Mouse (Mus musculus): Measurements from ENCODE around the gene Acat2.
"Not testable (repeated sequence)": the region's sequence is repeated elsewhere in the genome, so short reads cannot be mapped to it uniquely, and the experiment has no call there.

Acat2 gene

DNA sequence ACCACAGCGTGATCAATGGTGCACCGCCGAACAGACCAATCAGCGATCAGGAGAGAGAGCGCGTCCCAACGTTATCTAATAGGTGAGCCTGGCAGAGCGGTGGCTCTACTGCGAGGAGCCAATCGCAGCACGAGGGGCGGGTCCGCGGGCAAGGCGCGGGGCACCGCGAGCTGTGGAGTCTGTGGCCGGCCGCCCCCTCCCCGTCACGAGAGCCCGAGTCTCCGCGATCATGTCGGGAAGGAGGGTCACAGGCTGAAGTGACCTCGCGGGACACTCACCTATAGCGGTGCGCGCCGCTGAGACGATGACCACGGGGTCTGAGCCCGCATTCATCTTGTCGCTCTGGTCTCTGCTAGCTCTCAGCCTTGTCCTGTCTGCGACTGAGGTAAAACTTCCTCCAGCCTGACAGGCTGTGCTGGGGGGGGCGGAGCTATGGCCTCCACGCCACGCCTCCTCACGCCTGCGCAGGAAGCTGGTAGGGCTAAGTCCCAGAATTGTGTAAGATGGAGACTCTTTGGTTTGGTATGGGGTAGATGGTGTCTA lies at the start of gene Acat2:
Gene Acat2, minus strand, starts transcription at position 417 of the 543 bp plus-strand sequence.
- peak; percentile 95 to 96 for DNase-seq

DNA sequence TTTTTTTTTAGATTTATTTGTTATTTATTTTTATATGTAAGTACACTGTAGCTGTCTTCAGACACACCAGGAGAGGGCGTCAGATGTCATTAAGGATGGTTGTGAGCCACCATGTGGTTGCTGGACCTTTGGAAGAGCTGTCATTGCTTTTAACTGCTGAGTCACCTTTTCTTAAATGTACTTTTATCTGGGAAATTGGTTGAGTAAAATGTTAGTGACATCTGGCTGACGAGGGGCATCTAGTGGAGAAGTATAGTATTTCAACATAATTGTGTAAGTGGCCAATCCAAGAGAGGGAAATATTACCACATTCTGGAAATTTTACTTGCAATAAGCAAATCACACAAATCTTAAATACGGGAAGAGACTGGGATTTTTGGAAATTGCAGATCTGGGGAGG lies 49.3 kb upstream of the Acat2 start:
- peak in 1 of 2 experiments; percentile 46 for DNase-seq

DNA sequence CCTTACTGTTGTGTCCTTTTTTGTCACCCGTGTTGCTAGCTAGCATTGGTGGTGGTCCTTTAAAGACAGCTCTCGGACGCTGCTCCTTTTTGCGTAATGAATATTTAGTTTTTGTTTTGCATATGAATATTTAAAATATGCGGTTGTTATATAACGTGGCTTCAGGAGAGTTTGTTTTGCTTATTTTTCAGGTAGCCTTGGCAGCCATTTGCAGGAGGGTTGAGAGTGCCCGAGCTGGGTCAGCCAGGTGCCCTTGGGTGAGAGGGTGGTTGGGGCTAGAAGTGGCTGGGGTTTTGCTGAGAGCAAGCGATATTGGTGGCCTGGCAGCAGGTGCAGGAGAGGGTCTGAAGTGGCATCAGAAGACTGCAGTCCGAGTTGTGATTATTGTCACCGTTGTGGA lies 48.0 kb upstream of the Acat2 start:
- DNase-seq, result peak; percentile 10 to 42

DNA sequence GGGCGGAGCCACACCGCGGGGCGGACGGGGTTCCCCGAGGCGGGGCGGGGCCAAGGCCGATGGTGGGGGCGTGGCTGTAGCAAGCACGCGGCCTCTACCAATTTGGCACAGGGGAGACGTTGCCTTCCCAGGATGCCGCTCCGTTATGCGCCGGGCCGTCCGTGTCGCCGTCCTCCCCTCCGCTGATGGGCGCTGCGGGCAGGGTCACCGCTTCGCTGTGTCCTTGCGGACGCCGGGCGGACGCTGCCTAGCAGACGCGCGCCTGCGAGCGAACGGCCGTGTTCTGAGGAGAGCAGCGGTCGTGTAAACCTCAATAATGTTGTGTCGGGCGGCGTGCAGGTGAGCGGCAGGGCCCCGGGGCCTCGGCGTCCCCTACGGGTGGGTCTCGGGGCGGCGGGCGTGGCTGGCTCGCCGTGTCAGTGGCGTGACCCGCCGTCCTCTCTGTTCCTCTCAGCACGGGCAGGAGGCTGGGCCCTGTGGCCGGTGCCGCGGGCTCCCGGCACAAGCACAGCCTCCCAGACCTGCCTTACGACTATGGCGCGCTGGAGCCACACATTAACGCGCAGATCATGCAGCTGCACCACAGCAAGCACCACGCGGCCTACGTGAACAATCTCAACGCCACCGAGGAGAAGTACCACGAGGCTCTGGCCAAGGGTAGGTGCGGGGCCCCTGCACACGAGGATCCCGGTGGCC lies 47.3 kb upstream of the Acat2 start:
- peak; percentile 99 to 100 for DNase-seq

DNA sequence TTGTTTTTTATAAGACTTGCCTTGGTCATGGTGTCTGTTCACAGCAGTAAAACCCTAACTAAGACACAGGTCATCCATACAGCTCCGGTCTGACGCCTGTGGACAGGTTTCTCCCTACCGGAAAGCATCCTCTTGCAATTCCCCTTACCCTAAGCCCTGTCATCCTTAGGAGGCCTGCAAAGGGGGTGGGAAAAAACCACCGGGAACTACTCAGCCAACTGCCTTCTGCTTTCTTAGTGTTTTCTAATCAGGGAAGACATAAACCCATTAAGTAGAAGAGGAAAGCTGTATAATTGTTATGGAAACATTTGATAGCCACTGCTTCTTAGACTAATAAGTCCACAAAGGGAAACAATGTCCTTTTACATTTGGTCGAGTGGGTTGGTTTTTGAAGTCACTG lies 46.4 kb upstream of the Acat2 start:
- DNase-seq, result no peak

DNA sequence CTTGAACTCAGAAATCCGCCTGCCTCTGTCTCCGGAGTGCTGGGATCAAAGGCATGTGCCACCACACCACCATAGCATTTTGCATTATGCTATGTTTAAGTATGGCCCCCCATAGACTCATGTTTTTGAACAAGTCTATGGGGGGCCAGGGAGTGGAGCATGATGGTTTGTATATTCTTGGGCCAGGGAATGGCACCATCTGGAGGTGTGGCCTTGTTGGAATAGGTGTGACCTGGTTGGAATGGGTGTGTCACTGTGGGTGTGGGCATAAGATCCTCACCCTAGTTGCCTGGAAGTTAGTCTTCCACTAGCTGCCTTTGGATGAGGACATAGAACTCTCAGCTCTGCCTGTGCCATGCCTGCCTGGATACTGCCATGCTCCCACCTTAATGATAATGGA lies 46.0 kb upstream of the Acat2 start, which contains the start of gene Sod2:
Gene Sod2, plus strand, starts transcription at position 301 of the 400 bp plus-strand sequence.
- not testable (repeated sequence) for DNase-seq

DNA sequence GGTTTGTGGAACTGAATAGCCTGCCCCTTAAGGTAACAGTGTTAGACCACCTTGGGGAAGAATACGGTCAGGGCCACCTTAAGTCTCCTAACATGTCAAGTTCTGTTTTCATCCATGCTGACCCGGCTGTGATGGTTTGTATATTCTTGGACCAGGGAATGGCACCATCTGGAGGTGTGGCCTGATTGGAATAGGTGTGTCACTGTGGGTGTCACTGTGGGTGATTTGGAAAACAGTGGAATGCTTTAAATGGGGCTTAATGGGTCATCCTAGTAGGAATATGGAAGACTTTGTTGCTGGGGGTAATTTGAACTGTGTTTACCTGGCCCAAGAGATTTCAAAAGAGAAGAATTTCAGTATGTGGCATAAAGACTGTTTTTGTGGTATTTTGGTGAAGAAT lies 43.9 kb upstream of the Acat2 start:
- DNase-seq, result not testable (repeated sequence)

DNA sequence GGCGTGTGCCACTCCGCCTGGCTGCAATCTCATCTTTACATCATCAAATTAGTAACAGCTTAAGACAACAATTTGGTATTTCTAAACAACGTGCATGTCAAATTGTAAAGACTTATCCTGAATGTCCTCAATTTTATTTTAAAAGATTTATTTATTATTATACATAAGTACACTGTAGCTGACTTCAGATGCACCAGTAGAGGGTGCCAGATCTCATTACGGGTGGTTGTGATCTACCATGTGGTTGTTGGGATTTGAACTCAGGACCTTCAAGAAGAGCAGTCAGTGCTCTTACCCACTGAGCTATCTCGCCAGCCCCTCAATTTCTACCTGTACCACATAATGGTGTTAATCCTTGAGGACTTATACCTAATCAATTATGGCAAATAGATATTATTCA lies 41.7 kb upstream of the Acat2 start:
- DNase-seq, result not testable (repeated sequence)

DNA sequence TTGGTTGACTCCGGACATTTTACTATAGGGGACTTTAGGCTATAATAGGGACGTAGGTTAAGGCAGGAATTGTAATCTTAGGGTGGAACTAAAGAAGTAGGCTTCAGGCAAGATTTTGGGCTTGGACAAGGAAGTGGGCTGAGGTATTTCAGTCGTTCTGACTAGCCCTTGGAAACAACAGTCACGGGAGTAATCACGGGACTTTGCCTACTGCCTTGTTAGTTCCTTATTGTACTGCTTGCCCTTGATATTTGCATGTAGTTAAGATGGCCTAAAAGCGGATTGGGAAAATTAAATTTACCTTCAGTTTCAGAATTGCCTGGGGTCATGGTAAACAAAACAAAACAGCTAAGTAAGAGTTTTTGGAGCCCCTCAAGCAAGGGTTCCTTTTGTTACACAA lies 38.5 kb upstream of the Acat2 start:
- no peak for DNase-seq

DNA sequence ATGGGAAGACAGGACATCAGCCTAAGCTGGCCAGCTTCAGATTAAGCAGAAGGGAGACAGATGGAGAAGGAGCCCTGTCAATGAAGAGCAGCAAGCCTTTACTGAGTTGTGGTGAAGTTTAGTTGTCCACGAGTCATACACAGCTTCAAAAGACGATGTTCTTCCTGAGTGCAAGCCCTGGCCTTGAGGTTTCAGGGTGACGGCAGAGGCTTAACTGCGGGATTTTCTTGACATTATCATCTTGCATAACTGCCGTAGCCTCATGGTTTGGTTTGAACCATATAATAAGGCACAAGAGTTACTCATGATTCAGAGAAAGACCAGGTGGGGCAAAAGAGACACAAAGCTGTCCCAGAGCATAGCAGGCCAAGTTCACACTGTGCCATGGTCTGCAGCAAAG lies 37.3 kb upstream of the Acat2 start:
- DNase-seq, result no peak

DNA sequence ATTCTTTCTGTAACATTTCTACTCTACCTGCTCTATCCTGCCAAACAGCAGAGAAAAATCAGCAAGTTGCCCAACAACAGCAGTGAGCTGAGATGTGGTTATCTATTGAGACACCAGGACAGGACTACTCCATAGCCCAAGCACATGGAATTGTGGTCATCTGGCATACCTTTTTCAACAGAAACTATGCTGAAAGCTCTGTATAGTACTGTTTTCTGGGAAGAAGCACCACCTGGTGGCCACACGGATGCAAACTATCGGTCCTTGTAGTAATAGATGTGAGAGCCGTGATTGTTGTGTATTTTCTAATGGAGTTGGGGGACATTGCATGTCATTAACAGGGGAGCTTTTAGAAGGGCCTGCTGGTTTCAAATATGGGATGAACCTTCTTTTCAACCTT lies 35.8 kb upstream of the Acat2 start:
- peak in 1 of 2 experiments; percentile 66 for DNase-seq

DNA sequence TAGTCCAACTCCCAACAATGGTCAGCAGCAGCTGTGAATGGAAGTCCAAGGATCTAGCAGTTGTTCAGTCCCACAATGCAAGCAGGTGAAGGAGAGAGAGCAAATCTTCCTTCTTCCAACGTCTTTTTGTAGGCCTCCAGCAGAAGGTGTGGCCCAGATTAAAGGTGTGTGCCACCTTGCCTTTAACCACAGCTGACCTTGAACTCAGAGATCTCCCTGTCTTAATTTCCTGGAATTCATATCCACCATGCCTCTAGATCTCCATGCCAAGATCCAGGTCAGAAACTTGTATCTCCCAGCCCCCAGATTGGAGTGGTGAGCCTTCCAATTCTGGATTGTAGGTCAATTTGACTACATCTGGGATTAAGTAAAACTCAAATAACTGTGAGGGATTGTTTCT lies 33.5 kb upstream of the Acat2 start, which contains the start of gene Wtap:
Gene Wtap, minus strand, starts transcription at position 101 of the 400 bp plus-strand sequence.
- DNase-seq, result no peak

DNA sequence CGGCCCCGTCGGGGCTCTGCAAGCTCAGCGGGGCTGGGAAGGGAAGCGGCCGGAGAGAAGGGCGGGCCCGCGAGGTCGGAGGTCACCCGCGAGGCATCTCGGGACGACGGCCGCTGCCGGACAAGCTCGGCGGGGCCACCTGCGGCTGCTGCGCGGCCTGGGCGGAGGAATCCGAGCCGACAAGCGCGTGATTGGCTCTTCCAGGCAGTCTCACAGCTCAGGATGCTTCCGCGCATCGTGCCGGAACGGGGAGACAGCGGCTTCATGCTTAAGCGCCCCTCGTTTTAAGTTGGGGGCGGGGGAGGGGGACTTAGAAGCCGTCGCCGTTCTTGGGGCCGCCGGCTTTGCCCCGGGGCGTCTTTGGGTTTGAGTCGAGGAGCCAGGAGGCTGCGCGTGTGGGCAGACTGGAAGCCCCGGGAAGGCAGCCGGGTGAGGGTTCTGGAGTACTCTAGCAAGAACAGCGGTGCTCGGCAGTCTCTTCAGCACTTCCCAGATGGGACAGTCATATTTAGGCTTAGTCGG lies 32.0 kb upstream of the Acat2 start:
- DNase-seq, result peak; percentile 96 to 99

DNA sequence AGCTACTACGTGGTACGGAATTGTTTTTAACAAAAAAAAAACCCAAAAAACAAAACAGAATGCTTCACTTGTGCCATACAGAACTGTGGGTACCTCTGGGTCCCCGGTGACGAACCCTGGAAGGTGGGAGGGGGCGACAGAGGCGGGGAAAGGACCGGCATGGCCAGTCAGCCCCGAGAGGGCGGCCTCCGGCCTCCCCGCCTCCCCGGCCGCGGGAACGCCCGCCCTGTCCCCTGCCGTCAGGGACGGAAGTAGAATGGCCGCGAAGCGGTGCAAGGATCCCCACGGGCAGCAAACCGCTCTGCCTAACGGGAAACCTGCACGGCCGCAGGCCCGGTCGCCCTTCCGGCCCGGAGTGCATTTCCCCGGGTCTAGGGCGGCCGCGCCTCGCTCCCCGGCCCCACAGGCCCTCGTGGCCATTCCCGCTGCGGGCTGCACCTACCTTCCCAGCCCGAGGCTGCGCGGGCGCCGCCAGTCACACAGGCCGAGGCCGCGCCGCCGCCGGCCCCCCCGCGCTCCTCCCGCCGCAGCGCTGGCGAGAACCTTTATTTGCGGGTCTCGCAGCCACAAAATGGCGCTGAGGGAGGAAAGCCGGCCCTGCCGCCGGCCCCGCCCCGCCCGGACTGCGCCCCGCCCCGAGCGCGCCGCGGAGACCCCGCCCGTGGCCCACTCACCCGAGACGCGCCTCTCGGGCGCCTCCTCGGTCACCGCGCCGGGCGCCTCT lies 31.2 kb upstream of the Acat2 start:
- peak; percentile 93 to 95 for DNase-seq

DNA sequence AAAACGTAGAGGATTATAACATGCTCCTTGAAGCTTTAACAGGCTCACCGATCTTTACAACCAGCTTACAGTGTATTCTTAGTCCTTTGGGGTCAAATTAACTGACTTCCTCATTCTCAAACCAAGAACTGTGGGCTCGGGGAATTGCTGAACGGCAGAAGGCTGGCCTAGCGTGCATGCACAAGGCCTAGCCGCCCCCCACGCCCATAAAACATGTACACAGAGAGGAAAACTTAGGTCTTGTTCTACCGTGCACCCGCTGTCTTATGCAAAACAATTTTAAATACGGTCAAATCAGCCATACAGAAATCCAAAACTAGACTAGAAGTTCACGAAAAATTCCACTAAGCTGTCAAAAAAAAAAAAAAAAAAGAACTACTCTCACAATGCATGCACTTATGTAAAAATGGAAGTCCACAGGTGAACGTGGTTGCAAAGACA lies 30.7 kb upstream of the Acat2 start:
- peak; percentile 36 to 37 for DNase-seq

DNA sequence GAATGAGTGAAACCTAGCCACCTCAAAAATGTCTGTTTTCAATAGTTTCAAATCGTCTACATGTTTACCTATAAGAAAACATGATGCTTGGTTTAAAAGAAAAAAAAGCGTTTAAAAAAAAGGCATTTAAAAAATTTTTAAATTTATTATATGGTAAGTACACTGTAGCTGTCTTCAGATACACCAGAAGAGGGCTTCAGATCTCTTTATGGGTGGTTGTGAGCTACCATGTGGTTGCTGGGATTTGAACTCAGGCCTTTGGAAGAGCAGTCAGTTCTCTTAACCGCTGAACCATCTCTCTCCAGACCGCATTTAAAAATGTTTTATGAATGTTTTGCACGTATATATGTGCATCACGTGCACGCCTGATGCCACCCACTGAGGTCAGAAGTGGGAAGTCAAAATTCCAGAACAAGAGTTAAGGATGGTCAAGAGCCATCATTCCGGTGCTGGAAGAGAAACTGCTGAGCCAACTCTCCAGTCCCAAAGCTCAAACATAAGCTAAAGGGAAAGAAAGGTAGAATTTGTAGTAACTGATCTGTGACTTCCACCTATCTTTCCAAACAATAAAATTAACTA lies 30.1 kb upstream of the Acat2 start:
- peak in 1 of 2 experiments; percentile 9 for DNase-seq

DNA sequence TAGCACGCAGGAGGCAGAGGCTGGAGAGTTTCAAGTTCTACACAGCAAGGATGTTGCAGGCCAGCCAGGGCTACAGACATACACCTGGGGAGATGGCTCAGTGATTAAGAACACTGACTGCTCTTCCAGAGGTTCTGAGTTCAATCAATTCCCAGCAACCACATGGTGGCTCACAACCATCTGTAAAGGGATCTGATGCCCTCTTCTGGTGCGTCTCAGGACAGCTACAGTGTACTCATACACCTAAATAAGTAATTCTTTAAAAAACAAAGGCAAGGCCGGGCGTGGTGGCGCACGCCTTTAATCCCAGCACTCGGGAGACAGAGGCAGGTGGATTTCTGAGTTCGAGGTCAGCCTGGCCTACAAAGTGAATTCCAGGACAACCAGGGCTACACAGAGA lies 27.5 kb upstream of the Acat2 start:
- not testable (repeated sequence) for DNase-seq

DNA sequence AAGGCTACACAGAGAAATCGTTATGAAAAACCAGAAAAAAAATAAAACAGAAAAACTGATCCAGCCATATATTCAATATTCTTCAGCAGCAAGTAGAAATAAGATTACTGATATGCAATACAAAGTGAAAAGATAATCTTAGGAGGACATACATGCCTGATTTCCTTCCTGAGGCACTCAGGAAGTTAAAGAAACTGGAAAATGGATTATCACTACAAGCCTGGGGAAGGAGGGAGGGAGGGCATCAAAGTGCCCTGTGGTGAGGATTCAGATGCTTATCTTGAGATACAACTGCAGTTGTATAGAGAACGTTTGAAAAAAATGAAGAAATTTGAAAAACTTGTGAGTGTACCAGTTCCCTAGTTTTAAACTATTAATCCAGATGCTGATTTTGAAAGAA lies 23.4 kb upstream of the Acat2 start:
- DNase-seq, result no peak

DNA sequence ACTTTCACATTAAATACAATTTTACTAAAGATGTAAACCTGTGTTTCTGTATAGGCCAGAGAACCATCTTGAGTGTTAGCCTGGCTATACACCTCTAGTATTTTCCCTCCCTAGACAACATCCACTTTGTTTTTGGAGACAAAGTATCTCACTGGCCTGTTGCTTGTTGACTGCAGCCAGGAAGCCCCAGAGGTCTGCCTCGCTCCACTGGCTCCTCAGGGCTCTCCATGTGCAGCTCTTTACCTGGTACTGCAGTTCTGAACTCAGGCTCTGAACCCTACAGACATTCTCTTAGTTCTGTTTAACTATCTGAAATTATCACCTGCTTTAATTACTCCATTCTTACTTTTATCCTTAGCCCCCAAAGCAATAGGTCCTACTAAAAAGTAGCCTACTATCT lies 18.0 kb upstream of the Acat2 start:
- no peak for DNase-seq

DNA sequence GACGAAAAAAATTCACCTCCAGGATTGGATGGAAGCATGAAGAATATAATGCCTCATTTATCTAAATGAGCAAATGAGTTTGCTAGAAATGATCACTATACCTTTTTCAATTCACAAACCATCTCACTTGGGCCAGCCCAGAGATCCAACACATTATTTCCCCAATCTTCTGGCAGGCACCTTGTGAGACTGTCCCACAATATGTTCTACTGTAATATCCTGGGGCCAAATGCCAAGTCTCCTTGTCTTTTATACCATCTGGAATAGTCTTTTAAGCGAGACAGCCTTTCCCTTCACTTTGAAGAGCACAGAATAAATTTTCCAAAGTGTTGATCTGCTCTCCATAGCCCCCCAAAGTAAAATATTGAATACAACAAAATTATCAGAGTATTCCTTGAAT lies 13.3 kb upstream of the Acat2 start:
- DNase-seq, result no peak

DNA sequence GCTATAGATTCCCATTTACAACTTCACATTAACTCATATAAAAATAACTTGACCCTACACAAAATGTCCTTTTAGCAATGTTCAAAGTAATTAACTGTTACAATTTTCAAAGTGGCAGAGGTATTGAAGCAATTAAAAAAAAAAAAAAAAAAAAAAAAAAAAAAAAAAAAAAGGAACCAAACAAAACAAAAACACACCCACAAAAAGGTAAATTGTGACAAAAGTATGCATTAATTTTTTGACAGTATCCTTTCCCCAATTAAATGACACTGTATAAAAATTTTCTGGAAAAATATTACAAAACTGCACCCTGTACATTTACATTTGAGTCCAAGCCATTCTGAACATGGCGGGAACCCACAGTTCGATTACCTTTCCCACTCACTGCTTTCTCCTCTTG lies 6.6 kb upstream of the Acat2 start:
- DNase-seq, result no peak

DNA sequence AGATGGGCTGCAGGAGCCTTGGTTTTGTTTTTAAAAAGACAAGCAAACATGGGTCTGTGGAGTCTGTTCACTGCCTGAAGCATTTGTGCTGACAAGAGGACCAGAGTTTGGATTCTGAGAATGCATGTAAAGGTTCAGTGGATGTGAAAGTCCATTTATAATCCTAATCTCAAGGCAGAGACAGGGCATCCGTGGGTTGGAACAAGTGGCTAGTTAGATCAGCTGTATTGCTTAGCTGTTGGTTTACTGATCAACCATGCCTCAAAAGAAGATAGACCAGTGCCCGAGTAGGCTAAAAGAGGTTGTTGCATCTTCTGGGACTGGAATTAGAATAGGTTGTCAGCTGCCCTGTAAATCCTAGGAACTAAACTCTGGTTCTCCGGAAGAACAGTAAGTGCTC lies 2.9 kb upstream of the Acat2 start:
- DNase-seq, result no peak

DNA sequence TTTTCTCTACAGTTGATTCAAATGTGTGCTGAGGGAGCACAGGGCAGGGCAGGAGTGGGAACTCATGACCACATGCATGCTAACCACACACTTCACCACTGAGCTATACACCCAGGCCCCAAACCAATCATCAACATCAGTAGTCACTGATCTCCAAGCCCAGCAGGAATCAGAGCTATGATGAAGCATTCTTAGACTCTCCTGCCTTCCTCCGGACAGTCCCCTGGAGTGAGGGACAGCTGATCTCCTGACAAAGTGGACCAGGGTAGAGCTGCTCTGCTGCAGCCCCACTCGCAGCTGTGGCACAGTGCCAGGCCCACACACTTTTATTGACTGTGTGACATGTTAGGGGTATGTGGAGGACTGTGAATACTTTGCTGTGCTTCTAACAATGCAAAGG lies 1.2 kb downstream of the Acat2 start:
- DNase-seq, result not testable (repeated sequence)
